Mouse (Mus musculus): ENCODE measurements around the gene Set. TPM values are rescaled to one million over a fixed set of nuclear protein-coding genes. Genes with fewer than 3 reads are reported as not detected.
A peak's percentile ranks its signal among the peaks of the same experiment; 100 is the strongest.
"Not testable (repeated sequence)": the region's sequence is repeated elsewhere in the genome, so short reads cannot be mapped to it uniquely, and the experiment has no call there.

The Set gene
- total and polyA plus RNA-seq, 2 experiments from 2014 or later: 149 to 334 TPM

- DNase-seq (ENCODE audit: low spot score) (no peak), ATAC-seq (no peak)
- Histone ChIP-seq H3K36me3 (ENCODE audit: insufficient read depth, low read length) (no peaks in the 10 kb centered on the region), H3K4me2 (ENCODE audit: low read depth, low read length) (no peak overlapping the region), H3K27me3 (ENCODE audit: insufficient read depth, low read length) (no peaks in the 10 kb centered on the region), H3K4me1 (ENCODE audit: insufficient read depth, low read length) (no peaks in the 10 kb centered on the region; the same call in 1 of the 2 replicates), H3K9ac (replicated peaks; ENCODE audit: low read length) (no peak overlapping the region), H3K27ac (no peak overlapping the region), H3K4me3 (ENCODE audit: low read length) (no peak overlapping the region), H3K9me3 (ENCODE audit: low read length) (no peaks in the 10 kb centered on the region)
- WGBS: 95% methylated on average over 6 of the region's 6 CpGs
- no peak for TF ChIP-seq CTCF (IDR thresholded peaks at IDR 0.05; ENCODE audit: low read depth)
Measured at GRCm38 (mm10) chr2:30047127-30047526, 10.1 kb upstream of the Set start.

GRCm38 (mm10) chr2:30048101-30048501 is 9.1 kb upstream of the Set start:
- H3K9ac ChIP-seq (replicated peaks; ENCODE audit: low read length): peak overlapping the region; percentile 60
- H3K4me2 ChIP-seq (ENCODE audit: low read depth, low read length): peak overlapping the region; percentile 58
- H3K4me3 ChIP-seq (ENCODE audit: low read length): peak overlapping the region; percentile 71
- no peak; the same call in 1 of the 2 replicates for TF ChIP-seq CTCF (IDR thresholded peaks at IDR 0.05; ENCODE audit: low read depth)
- H3K27ac ChIP-seq: peak overlapping the region; percentile 96
- ATAC-seq: no peak
- no peaks in the 10 kb centered on the region for H3K9me3 ChIP-seq (ENCODE audit: low read length)
- no peaks in the 10 kb centered on the region for H3K27me3 ChIP-seq (ENCODE audit: insufficient read depth, low read length)
- WGBS: 46% methylated on average over 11 of the region's 11 CpGs
- DNase-seq (ENCODE audit: low spot score): peak; percentile 20
- no peaks in the 10 kb centered on the region; the same call in 1 of the 2 replicates for H3K4me1 ChIP-seq (ENCODE audit: insufficient read depth, low read length)
- H3K36me3 ChIP-seq (ENCODE audit: insufficient read depth, low read length): no peaks in the 10 kb centered on the region

GRCm38 (mm10) chr2:30048699-30049388 is 8.3 kb upstream of the Set start, which contains the start of gene Wdr34:
TSS of gene Wdr34 (minus strand) at chr2:30048881.
- Histone ChIP-seq H3K9me3 (ENCODE audit: low read length) (no peaks in the 10 kb centered on the region), H3K4me1 (ENCODE audit: insufficient read depth, low read length) (no peaks in the 10 kb centered on the region; the same call in 1 of the 2 replicates), H3K4me2 (ENCODE audit: low read depth, low read length) (peak within 1 kb of the TSS; percentile 58), H3K27me3 (ENCODE audit: insufficient read depth, low read length) (no peaks in the 10 kb centered on the region), H3K27ac (peak within 1 kb of the TSS; percentile 96), H3K9ac (replicated peaks; ENCODE audit: low read length) (peak within 1 kb of the TSS; percentile 60), H3K4me3 (ENCODE audit: low read length) (peak within 1 kb of the TSS; percentile 71), H3K36me3 (ENCODE audit: insufficient read depth, low read length) (no peaks in the 10 kb centered on the region)
- under 1% methylated on average over 54 of the region's 54 CpGs for WGBS
- peak; percentile 98 for DNase-seq (ENCODE audit: low spot score)
- peak; percentile 95 for ATAC-seq
- no peak; the same call in 1 of the 2 replicates for TF ChIP-seq CTCF (IDR thresholded peaks at IDR 0.05; ENCODE audit: low read depth)

GRCm38 (mm10) chr2:30049831-30050230 is 7.3 kb upstream of the Set start:
- DNase-seq (ENCODE audit: low spot score): no peak
- WGBS: 90% methylated on average over 3 of the region's 3 CpGs
- no peaks in the 10 kb centered on the region for H3K9me3 ChIP-seq (ENCODE audit: low read length)
- no peak overlapping the region for H3K9ac ChIP-seq (replicated peaks; ENCODE audit: low read length)
- H3K4me3 ChIP-seq (ENCODE audit: low read length): no peak overlapping the region
- H3K4me1 ChIP-seq (ENCODE audit: insufficient read depth, low read length): no peaks in the 10 kb centered on the region; the same call in 1 of the 2 replicates
- no peak overlapping the region for H3K27ac ChIP-seq
- no peak overlapping the region for H3K4me2 ChIP-seq (ENCODE audit: low read depth, low read length)
- no peaks in the 10 kb centered on the region for H3K27me3 ChIP-seq (ENCODE audit: insufficient read depth, low read length)
- no peak for TF ChIP-seq CTCF (IDR thresholded peaks at IDR 0.05; ENCODE audit: low read depth)
- H3K36me3 ChIP-seq (ENCODE audit: insufficient read depth, low read length): no peaks in the 10 kb centered on the region
- ATAC-seq: no peak

- no peaks in the 10 kb centered on the region for H3K9me3 ChIP-seq (ENCODE audit: low read length)
- ATAC-seq: no peak
- no peak overlapping the region for H3K27ac ChIP-seq
- no peak overlapping the region for H3K9ac ChIP-seq (replicated peaks; ENCODE audit: low read length)
- H3K4me3 ChIP-seq (ENCODE audit: low read length): no peak overlapping the region
- DNase-seq (ENCODE audit: low spot score): no peak
- H3K36me3 ChIP-seq (ENCODE audit: insufficient read depth, low read length): no peaks in the 10 kb centered on the region
- peak; percentile 59 for TF ChIP-seq CTCF (IDR thresholded peaks at IDR 0.05; ENCODE audit: low read depth)
- no peak overlapping the region for H3K4me2 ChIP-seq (ENCODE audit: low read depth, low read length)
- H3K4me1 ChIP-seq (ENCODE audit: insufficient read depth, low read length): no peaks in the 10 kb centered on the region; the same call in 1 of the 2 replicates
- 37% methylated on average over 6 of the region's 6 CpGs for WGBS
- no peaks in the 10 kb centered on the region for H3K27me3 ChIP-seq (ENCODE audit: insufficient read depth, low read length)
Measured at GRCm38 (mm10) chr2:30051992-30052761, 5.0 kb upstream of the Set start.

- H3K9ac ChIP-seq (replicated peaks; ENCODE audit: low read length); H3K36me3 ChIP-seq (ENCODE audit: insufficient read depth, low read length); DNase-seq (ENCODE audit: low spot score); H3K4me1 ChIP-seq (ENCODE audit: insufficient read depth, low read length); H3K4me2 ChIP-seq (ENCODE audit: low read depth, low read length); H3K27ac ChIP-seq; ATAC-seq; H3K9me3 ChIP-seq (ENCODE audit: low read length); H3K4me3 ChIP-seq (ENCODE audit: low read length); H3K27me3 ChIP-seq (ENCODE audit: insufficient read depth, low read length): not testable (repeated sequence)
- WGBS: 95% methylated on average over 3 of the region's 3 CpGs
- peak; percentile 10; the same call in 1 of the 2 replicates for TF ChIP-seq CTCF (IDR thresholded peaks at IDR 0.05; ENCODE audit: low read depth)
Measured at GRCm38 (mm10) chr2:30055310-30055709, 1.9 kb upstream of the Set start.

Measured in hindbrain, postnatal 0 days (tissue).